10 mouse cellular contexts compared by ENCODE assay signal in the genomic region with DNA sequence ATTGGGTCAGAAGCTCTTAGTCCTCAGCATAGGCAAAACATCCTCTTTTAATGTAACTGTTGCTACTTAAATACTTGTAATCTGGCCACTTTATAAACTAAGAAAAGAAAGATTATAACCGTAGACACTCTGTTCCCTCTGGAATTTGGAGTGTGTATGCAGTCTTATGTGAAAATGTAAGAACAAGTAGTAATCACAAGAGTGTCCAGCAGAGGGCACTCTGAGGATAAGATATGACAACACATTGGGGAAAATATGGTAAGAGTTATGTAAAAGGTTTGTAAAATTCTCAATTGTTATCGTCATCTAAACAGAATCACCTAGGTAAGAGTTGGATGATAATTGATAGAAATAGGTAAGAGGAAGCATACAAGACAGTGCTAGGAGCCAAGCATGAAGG.
A peak's percentile ranks its signal among the peaks of the same experiment; 100 is the strongest.
DNase-seq lines count a peak whose midpoint lies in the region; ATAC-seq and TF ChIP-seq lines count a peak whose summit lies in the region.
"Had no signal": no experiment of that assay in that cellular context is flagged by ENCODE, and none has a peak within 500 bp of the region (broad histone marks: within the 10 kb centered on the region; RNA-seq: fewer than 3 reads in every experiment).

No protein-coding gene starts in this region.

- H3K36me3 ChIP-seq in forebrain, embryonic 11.5 days (ENCODE audit: control insufficient read depth, insufficient read depth, low read length): no peaks in the 10 kb centered on the region
- no peaks in the 10 kb centered on the region for H3K36me3 ChIP-seq in hindbrain, postnatal 0 days (ENCODE audit: insufficient read depth, low read length)
- no peaks in the 10 kb centered on the region for H3K36me3 ChIP-seq in midbrain, embryonic 16.5 days (ENCODE audit: control insufficient read depth, insufficient read depth, low read length)
- H3K36me3 ChIP-seq: embryonic facial prominence, embryonic 12.5 days had no signal

- peak; percentile 79 for TF ChIP-seq CTCF in hindbrain, postnatal 0 days (IDR thresholded peaks at IDR 0.05; ENCODE audit: low read depth)

- no peaks in the 10 kb centered on the region for H3K27me3 ChIP-seq in forebrain, embryonic 11.5 days (ENCODE audit: control insufficient read depth, insufficient read depth, low read length)
- no peaks in the 10 kb centered on the region for H3K27me3 ChIP-seq in hindbrain, postnatal 0 days (ENCODE audit: insufficient read depth, low read length)
- H3K27me3 ChIP-seq in midbrain, embryonic 16.5 days (ENCODE audit: control insufficient read depth, insufficient read depth, low read depth, low read length): no peaks in the 10 kb centered on the region
- H3K27me3 ChIP-seq: embryonic facial prominence, embryonic 12.5 days had no signal

- no peaks in the 10 kb centered on the region for H3K9me3 ChIP-seq in forebrain, embryonic 11.5 days (ENCODE audit: control insufficient read depth, low read length)
- H3K9me3 ChIP-seq in hindbrain, postnatal 0 days (ENCODE audit: low read length): no peaks in the 10 kb centered on the region
- no peaks in the 10 kb centered on the region for H3K9me3 ChIP-seq in midbrain, embryonic 16.5 days (replicated peaks; ENCODE audit: control insufficient read depth, low read length, poor library complexity, severe bottlenecking)
- H3K9me3 ChIP-seq: embryonic facial prominence, embryonic 12.5 days had no signal

- H3K4me1 ChIP-seq in forebrain, embryonic 11.5 days (replicated peaks; ENCODE audit: control insufficient read depth, insufficient read depth, low read length): no peaks in the 10 kb centered on the region
- no peaks in the 10 kb centered on the region for H3K4me1 ChIP-seq in hindbrain, postnatal 0 days (ENCODE audit: insufficient read depth, low read length)
- H3K4me1 ChIP-seq in midbrain, embryonic 16.5 days (ENCODE audit: control insufficient read depth, insufficient read depth, low read length): no peaks in the 10 kb centered on the region
- H3K4me1 ChIP-seq: embryonic facial prominence, embryonic 12.5 days had no signal

- no peak overlapping the region for H3K27ac ChIP-seq in forebrain, embryonic 11.5 days (ENCODE audit: low read depth, low read length)
- H3K27ac ChIP-seq in hindbrain, postnatal 0 days: no peak overlapping the region
- H3K27ac ChIP-seq in midbrain, embryonic 16.5 days (ENCODE audit: low read length): no peak overlapping the region
- H3K27ac ChIP-seq: embryonic facial prominence, embryonic 12.5 days had no signal

- peak; percentile 72 for DNase-seq in ovary, postnatal 14 days (ENCODE audit: low spot score)
- no peak for DNase-seq in ovary, postnatal 36 days (ENCODE audit: low spot score)
- peak; percentile 70 for DNase-seq in c-Kit-positive CD71-negative TER-119-negative erythroid progenitor cells, embryonic 14.5 days (ENCODE audit: low read depth)
- DNase-seq in forebrain, embryonic 11.5 days (ENCODE audit: low spot score): peak; percentile 55
- DNase-seq in hindbrain, postnatal 0 days (ENCODE audit: low spot score): peak; percentile 93
- peak; percentile 64 to 86 for DNase-seq in left cerebral cortex, postnatal 10 days (ENCODE audit: extremely low spot score in 1 of 2, low spot score in 2 of 2)
- peak; percentile 46 for DNase-seq in testis, postnatal 14 days (ENCODE audit: low spot score)

- H3K9ac ChIP-seq in forebrain, embryonic 11.5 days (ENCODE audit: low read length): no peak overlapping the region
- H3K9ac ChIP-seq in hindbrain, postnatal 0 days (replicated peaks; ENCODE audit: low read length): no peak overlapping the region
- no peak overlapping the region for H3K9ac ChIP-seq in midbrain, embryonic 16.5 days (ENCODE audit: low read depth, low read length)
- H3K9ac ChIP-seq: embryonic facial prominence, embryonic 12.5 days had no signal

- peak; percentile 42; the same call in 1 of the 2 replicates for ATAC-seq in forebrain, embryonic 11.5 days (replicated peaks; ENCODE audit: low FRiP score)
- ATAC-seq in hindbrain, postnatal 0 days: peak; percentile 56; the same call in 1 of the 2 replicates
- peak; percentile 85 for ATAC-seq in midbrain, embryonic 16.5 days

- 27% methylated on average over 2 of the region's 2 CpGs for WGBS in forebrain, embryonic 11.5 days
- 22% methylated on average over 2 of the region's 2 CpGs for WGBS in hindbrain, postnatal 0 days
- WGBS in midbrain, embryonic 16.5 days: 19% methylated on average over 2 of the region's 2 CpGs

- no peak overlapping the region for H3K4me2 ChIP-seq in forebrain, embryonic 11.5 days (ENCODE audit: low read depth, low read length, severe bottlenecking)
- H3K4me2 ChIP-seq in hindbrain, postnatal 0 days (ENCODE audit: low read depth, low read length): no peak overlapping the region
- no peak overlapping the region for H3K4me2 ChIP-seq in midbrain, embryonic 16.5 days (ENCODE audit: low read length)
- H3K4me2 ChIP-seq: embryonic facial prominence, embryonic 12.5 days had no signal

- intact Hi-C loops in left cerebral cortex, postnatal 10 days (cut with DNase I): loop anchor here (5.0 to 10.0 kb wide), 3 partner anchors 369 to 696 kb away; no protein-coding TSS in a partner anchor

- H3K4me3 ChIP-seq in forebrain, embryonic 11.5 days (ENCODE audit: low read depth, low read length): no peak overlapping the region
- H3K4me3 ChIP-seq in hindbrain, postnatal 0 days (ENCODE audit: low read length): no peak overlapping the region
- no peak overlapping the region for H3K4me3 ChIP-seq in midbrain, embryonic 16.5 days (ENCODE audit: low read depth, low read length)
- H3K4me3 ChIP-seq: embryonic facial prominence, embryonic 12.5 days; myocyte had no signal
